Mouse (Mus musculus) neural tube, embryonic 15.5 days (tissue): Measurements from ENCODE around the gene Apeh. TPM values are rescaled to one million over a fixed set of nuclear protein-coding genes. Genes with fewer than 3 reads are reported as not detected.

ENCODE experiments used
- ATAC-seq: fragments of 200-750 bp; cut with Nextera tagmentation; 2 replicates; pipeline ENCODE4 v1.8.0; 2017; ENCODE audit warnings: mild to moderate bottlenecking, moderate TSS enrichment, moderate library complexity; ENCODE audit not compliant: low FRiP score
- H3K27ac ChIP-seq: fragments of 300-500 bp; sonication (generic); replicated peaks from 2 replicates; pipeline ENCODE4 v1.5.1; 2015; ENCODE audit warnings: mild to moderate bottlenecking, inconsistent platforms
- H3K27me3 ChIP-seq: fragments of 300-500 bp; sonication (generic); replicated peaks from 2 replicates; pipeline ENCODE4 v1.6.1; 2015; ENCODE audit warnings: inconsistent platforms
- H3K36me3 ChIP-seq: fragments of 300-500 bp; sonication (generic); 2 replicates; pipeline ENCODE4 v1.6.1; 2015; ENCODE audit warnings: inconsistent platforms
- H3K4me1 ChIP-seq: fragments of 300-500 bp; sonication (generic); 2 replicates; pipeline ENCODE4 v1.6.1; 2015; ENCODE audit warnings: inconsistent platforms
- H3K4me2 ChIP-seq: fragments of 300-500 bp; sonication (generic); 2 replicates; pipeline ENCODE4 v1.6.1; 2015; ENCODE audit warnings: inconsistent platforms, mild to moderate bottlenecking, moderate library complexity
- H3K4me3 ChIP-seq: fragments of 300-500 bp; sonication (generic); replicated peaks from 2 replicates; pipeline ENCODE4 v1.5.1; 2015; ENCODE audit warnings: mild to moderate bottlenecking, inconsistent platforms
- H3K9ac ChIP-seq: fragments of 300-500 bp; sonication (generic); replicated peaks from 2 replicates; pipeline ENCODE4 v1.6.1; 2015; ENCODE audit warnings: mild to moderate bottlenecking, inconsistent platforms
- H3K9me3 ChIP-seq: fragments of 300-500 bp; sonication (generic); replicated peaks from 2 replicates; pipeline ENCODE4 v1.6.1; 2016; ENCODE audit warnings: inconsistent platforms
- WGBS: fragments of 180-500 bp; shearing (Covaris S2); methylation state at CpG from one replicate; pipeline ENCODE4 v1.1.7; 2015; ENCODE audit warnings: mixed read lengths; 5-methylcytosine and 5-hydroxymethylcytosine counted together
- polyA plus RNA-seq: library from polyadenylated mRNA; unstranded; fragments of >200 nt; fragmentation: Nextera tagmentation; extraction: Ambion mirVana; gene quantifications from 2 replicates; pipeline ENCODE4 v1.2.1, GENCODE M21; 2015

The Apeh gene
- polyA plus RNA-seq, 1 experiment from 2014 or later, result 52.3 TPM

- H3K4me3 ChIP-seq, result no peak overlapping the region
- no peaks in the 10 kb centered on the region for H3K9me3 ChIP-seq
- no peaks in the 10 kb centered on the region for H3K4me1 ChIP-seq
- no peaks in the 10 kb centered on the region for H3K27me3 ChIP-seq
- H3K9ac ChIP-seq, result no peak overlapping the region
- no peak for ATAC-seq
- H3K27ac ChIP-seq, result no peak overlapping the region
- no peak overlapping the region for H3K4me2 ChIP-seq
- 94% methylated on average over 3 of the region's 3 CpGs for WGBS
- peaks cover 8% of the 10 kb centered on the region for H3K36me3 ChIP-seq
Observed at GRCm38 (mm10) chr9:108132373-108132772, 38.0 kb upstream of the Apeh start.

DNA sequence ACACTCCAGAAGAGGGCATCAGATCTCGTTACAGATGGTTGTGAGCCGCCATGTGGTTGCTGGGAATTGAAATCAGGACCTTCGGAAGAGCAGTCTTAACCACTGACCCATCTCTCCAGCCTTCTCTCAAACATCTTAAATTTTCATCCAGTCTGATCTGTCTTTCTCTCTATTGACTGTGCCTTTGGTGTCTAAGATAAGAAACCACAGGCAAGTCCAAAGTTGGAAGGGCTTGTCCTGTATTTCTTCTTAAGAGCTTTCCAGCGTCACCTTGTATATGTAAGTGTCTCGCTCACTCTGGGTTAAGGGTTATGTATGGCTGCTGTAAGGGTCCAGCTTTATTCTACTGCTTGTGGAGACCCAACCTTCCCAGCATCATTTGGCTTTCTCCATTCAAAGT is 37.1 kb upstream of the Apeh start:
- Histone ChIP-seq H3K4me1 (no peaks in the 10 kb centered on the region), H3K4me3 (no peak overlapping the region), H3K27me3 (no peaks in the 10 kb centered on the region), H3K4me2 (no peak overlapping the region), H3K36me3 (peaks cover 5% of the 10 kb centered on the region), H3K27ac (no peak overlapping the region), H3K9ac (no peak overlapping the region), H3K9me3 (no peaks in the 10 kb centered on the region)
- no peak for ATAC-seq
- 92% methylated on average over 5 of the region's 5 CpGs for WGBS

GRCm38 (mm10) chr9:108129042-108129948 is 34.9 kb upstream of the Apeh start:
- peaks cover 18% of the 10 kb centered on the region for H3K36me3 ChIP-seq
- no peaks in the 10 kb centered on the region for H3K27me3 ChIP-seq
- no peak overlapping the region for H3K9ac ChIP-seq
- H3K9me3 ChIP-seq, result no peaks in the 10 kb centered on the region
- ATAC-seq, result no peak
- H3K4me1 ChIP-seq, result no peaks in the 10 kb centered on the region
- H3K27ac ChIP-seq, result no peak overlapping the region
- no peak overlapping the region for H3K4me3 ChIP-seq
- 83% methylated on average over 13 of the region's 13 CpGs for WGBS
- H3K4me2 ChIP-seq, result no peak overlapping the region

- no peak overlapping the region for H3K9ac ChIP-seq
- H3K9me3 ChIP-seq, result no peaks in the 10 kb centered on the region
- no peak overlapping the region for H3K27ac ChIP-seq
- WGBS, result 87% methylated on average over 11 of the region's 11 CpGs
- H3K27me3 ChIP-seq, result no peaks in the 10 kb centered on the region
- H3K36me3 ChIP-seq, result peaks cover 19% of the 10 kb centered on the region
- ATAC-seq, result no peak
- H3K4me2 ChIP-seq, result no peak overlapping the region
- H3K4me1 ChIP-seq, result no peaks in the 10 kb centered on the region
- no peak overlapping the region for H3K4me3 ChIP-seq
Observed at GRCm38 (mm10) chr9:108128248-108128647, 33.8 kb upstream of the Apeh start.

GRCm38 (mm10) chr9:108126436-108127180 is 32.2 kb upstream of the Apeh start:
- Histone ChIP-seq H3K36me3 (peaks cover 26% of the 10 kb centered on the region), H3K27me3 (no peaks in the 10 kb centered on the region), H3K9me3 (no peaks in the 10 kb centered on the region), H3K9ac (no peak overlapping the region), H3K4me3 (no peak overlapping the region), H3K4me1 (no peaks in the 10 kb centered on the region; the same call in 1 of the 2 replicates), H3K27ac (no peak overlapping the region), H3K4me2 (no peak overlapping the region)
- no peak for ATAC-seq
- 80% methylated on average over 17 of the region's 17 CpGs for WGBS

DNA sequence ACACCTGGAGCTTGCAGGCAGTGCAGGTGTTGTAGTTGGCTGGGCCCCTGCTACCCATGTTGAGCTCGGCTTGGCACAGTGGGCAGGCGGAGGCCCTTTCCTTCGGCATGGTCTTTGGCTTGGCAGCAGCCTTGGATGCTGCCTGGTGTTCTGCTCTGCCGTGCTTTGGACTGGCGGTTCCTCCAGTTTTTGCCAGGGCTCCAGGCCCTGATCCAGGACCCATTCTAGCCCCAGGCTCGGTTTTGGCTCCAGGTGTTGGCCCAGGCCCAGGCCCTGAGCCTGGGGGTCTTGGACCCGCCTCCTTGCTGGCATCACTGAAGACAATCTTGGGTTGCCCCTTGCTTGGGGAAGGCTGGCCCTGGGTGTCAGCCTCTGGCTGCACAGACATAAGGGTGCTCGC is 31.3 kb upstream of the Apeh start:
- H3K36me3 ChIP-seq, result peaks cover 26% of the 10 kb centered on the region

DNA sequence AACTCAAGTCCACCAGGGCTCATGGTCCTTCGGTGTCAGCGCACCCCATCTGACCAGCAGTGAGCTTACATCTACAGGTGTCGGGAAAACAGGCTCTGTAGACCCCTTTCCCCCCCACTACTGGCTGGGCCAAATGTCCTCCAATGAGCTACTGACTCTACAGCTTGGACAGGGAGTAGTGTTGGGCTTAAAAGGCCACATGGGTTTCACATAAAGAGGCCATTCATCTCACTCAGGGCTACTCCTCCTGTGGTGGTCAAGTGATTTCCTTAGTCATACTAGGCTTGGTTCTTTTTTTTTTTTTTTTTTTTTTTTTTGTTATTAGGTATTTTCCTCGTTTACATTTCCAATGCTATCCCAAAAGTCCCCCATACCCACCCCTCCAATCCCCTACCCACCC is 29.5 kb upstream of the Apeh start:
- ATAC-seq, result no peak
- Histone ChIP-seq H3K4me2 (no peak overlapping the region), H3K27me3 (no peaks in the 10 kb centered on the region), H3K4me3 (no peak overlapping the region), H3K4me1 (no peaks in the 10 kb centered on the region; the same call in 1 of the 2 replicates), H3K9ac (no peak overlapping the region), H3K9me3 (no peaks in the 10 kb centered on the region), H3K27ac (no peak overlapping the region), H3K36me3 (peaks cover 26% of the 10 kb centered on the region)
- 79% methylated on average over 4 of the region's 4 CpGs for WGBS

More for the DNA sequence above, 31.3 kb upstream of the Apeh start:
- no peak overlapping the region for H3K4me3 ChIP-seq
- ATAC-seq, result no peak
- no peak overlapping the region for H3K9ac ChIP-seq
- 88% methylated on average over 8 of the region's 8 CpGs for WGBS
- H3K27me3 ChIP-seq, result no peaks in the 10 kb centered on the region
- no peaks in the 10 kb centered on the region; the same call in 1 of the 2 replicates for H3K4me1 ChIP-seq
- H3K27ac ChIP-seq, result no peak overlapping the region
- no peaks in the 10 kb centered on the region for H3K9me3 ChIP-seq
- no peak overlapping the region for H3K4me2 ChIP-seq

DNA sequence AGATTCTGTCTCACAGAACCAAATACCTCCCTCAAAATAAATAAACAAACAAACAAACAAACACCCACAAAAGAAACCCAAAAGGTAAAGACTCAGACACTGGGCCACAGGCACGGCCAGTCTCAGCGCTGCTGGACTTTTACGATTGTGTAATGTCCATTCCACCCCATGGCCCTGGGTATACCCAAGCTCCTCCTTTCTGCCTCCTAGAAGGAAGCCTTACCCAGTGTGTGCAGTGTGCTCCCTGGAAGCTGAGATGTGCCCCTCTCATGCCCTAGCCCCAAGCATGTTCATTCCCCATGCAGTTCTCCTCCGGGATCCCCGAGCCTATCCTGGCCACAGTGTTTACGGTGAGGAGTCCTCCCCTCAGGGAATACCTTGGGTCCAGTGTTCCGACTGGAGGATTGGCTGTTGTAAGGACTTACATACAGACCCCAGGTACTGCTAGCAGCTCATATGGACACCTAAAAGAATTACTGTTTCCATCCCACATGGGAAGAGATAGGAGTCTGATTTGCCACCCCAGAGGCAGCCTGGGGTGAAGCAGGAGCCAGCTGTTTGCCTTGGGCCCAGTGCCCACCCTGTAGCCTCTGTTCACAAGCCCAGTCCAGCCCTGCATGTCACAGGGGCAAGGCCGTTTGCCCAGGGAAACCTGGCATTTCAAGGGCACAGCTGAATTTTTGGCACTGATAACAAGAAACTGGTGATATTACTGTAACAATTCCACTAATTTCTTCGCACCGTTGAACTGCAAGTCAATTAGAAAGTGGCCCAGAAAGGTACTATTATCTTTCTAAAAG is 27.0 kb upstream of the Apeh start:
- Histone ChIP-seq H3K9me3 (no peaks in the 10 kb centered on the region), H3K4me1 (no peaks in the 10 kb centered on the region; the same call in 1 of the 2 replicates), H3K36me3 (peaks cover 30% of the 10 kb centered on the region), H3K4me3 (no peak overlapping the region), H3K9ac (no peak overlapping the region), H3K27ac (no peak overlapping the region), H3K27me3 (no peaks in the 10 kb centered on the region), H3K4me2 (no peak overlapping the region)
- no peak for ATAC-seq
- 87% methylated on average over 10 of the region's 10 CpGs for WGBS

GRCm38 (mm10) chr9:108120671-108121070 is 26.3 kb upstream of the Apeh start:
- WGBS, result 92% methylated on average over 8 of the region's 8 CpGs
- Histone ChIP-seq H3K4me1 (no peaks in the 10 kb centered on the region; the same call in 1 of the 2 replicates), H3K9me3 (no peaks in the 10 kb centered on the region), H3K4me2 (no peak overlapping the region), H3K27me3 (no peaks in the 10 kb centered on the region), H3K4me3 (no peak overlapping the region), H3K9ac (no peak overlapping the region), H3K27ac (no peak overlapping the region), H3K36me3 (peaks cover 30% of the 10 kb centered on the region)
- no peak for ATAC-seq

DNA sequence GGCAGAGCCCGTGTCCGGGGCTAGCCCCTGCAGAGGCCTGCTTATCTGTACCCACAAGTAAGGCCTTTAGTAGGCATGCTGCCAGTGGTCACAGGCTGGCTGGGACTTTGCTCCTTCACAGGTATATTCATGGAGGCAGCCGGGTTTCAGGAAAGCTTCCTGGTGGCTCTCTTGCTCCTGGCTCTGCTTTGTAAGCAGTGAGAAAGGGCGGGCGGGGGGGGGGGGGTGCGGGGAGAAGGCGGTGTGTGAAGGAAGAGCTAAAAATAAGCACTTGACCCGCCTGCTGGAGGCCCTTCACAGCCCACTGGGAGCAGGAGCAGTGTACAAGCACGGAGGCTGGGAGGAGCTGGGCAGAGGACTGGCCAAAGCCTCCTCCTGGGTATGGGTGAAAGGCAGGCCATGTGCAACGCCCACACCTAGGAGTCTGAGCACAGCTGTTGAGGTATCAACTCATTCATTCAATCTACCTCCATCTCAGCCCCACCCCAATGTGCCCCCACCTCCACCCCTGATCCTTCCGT is 25.5 kb upstream of the Apeh start:
- Histone ChIP-seq H3K4me2 (no peak overlapping the region), H3K36me3 (peaks cover 34% of the 10 kb centered on the region), H3K9ac (no peak overlapping the region), H3K4me1 (no peaks in the 10 kb centered on the region; the same call in 1 of the 2 replicates), H3K27me3 (no peaks in the 10 kb centered on the region), H3K27ac (no peak overlapping the region), H3K4me3 (no peak overlapping the region), H3K9me3 (no peaks in the 10 kb centered on the region)
- 61% methylated on average over 8 of the region's 11 CpGs for WGBS
- ATAC-seq, result no peak; the same call in 1 of the 2 replicates

GRCm38 (mm10) chr9:108117143-108117542 is 22.7 kb upstream of the Apeh start:
- Histone ChIP-seq H3K27me3 (no peaks in the 10 kb centered on the region), H3K9ac (no peak overlapping the region), H3K4me2 (no peak overlapping the region), H3K36me3 (peaks cover 52% of the 10 kb centered on the region), H3K4me3 (no peak overlapping the region), H3K27ac (no peak overlapping the region), H3K4me1 (no peaks in the 10 kb centered on the region; the same call in 1 of the 2 replicates), H3K9me3 (no peaks in the 10 kb centered on the region)
- 42% methylated on average over 4 of the region's 4 CpGs for WGBS
- ATAC-seq, result no peak
